Mouse (Mus musculus): ENCODE data around the gene Cnp.

GRCm38 (mm10) chr11:100555583-100555982, 19.1 kb upstream of the Cnp start:
- TF ChIP-seq FLI1 (IDR thresholded peaks at IDR 0.05; ENCODE audit: low read length), result no peak
- no peak for TF ChIP-seq GATA1 (IDR thresholded peaks at IDR 0.05; ENCODE audit: borderline replicate concordance, low read length)

Data from megakaryocyte, embryonic 14.5 days (primary cell).